Mouse (Mus musculus): ENCODE data around the gene Ociad2. TPM values are rescaled to one million over a fixed set of nuclear protein-coding genes. Genes with fewer than 3 reads are reported as not detected.

Gene Ociad2
- total and polyA plus RNA-seq, 3 experiments = 1.6 to 10.5 (median 9.0) TPM

- intact Hi-C loops (cut with DNase I) = no loop called here
- no peak for DNase-seq
- no peak overlapping the region for H3K9ac ChIP-seq (ENCODE audit: low read depth, low read length)
- TF ChIP-seq CTCF (IDR thresholded peaks at IDR 0.05) (no peak), POLR2A (IDR thresholded peaks at IDR 0.05; ENCODE audit: insufficient read depth, low read depth, low read length) (no peak), EP300 (IDR thresholded peaks at IDR 0.05; ENCODE audit: insufficient read depth, low read depth, low read length) (no peak)
- WGBS = 42% methylated on average over 10 of the region's 10 CpGs
- H3K4me3 ChIP-seq = peak overlapping the region; percentile 8; the same call in 1 of the 2 replicates
- H3K79me2 ChIP-seq (replicated peaks; ENCODE audit: control insufficient read depth, insufficient read depth, low read length) = no peaks in the 10 kb centered on the region
- peak overlapping the region; percentile 56 for H3K27ac ChIP-seq
- H3K27me3 ChIP-seq (ENCODE audit: control insufficient read depth, insufficient read depth, low read length) = no peaks in the 10 kb centered on the region
- H3K36me3 ChIP-seq (ENCODE audit: control insufficient read depth, insufficient read depth, low read length) = peaks cover 2% of the 10 kb centered on the region
- peaks cover 8% of the 10 kb centered on the region for H3K4me1 ChIP-seq (ENCODE audit: control insufficient read depth, insufficient read depth, low read length)
Measured at GRCm38 (mm10) chr5:73279190-73279589, 61.6 kb downstream of the Ociad2 start.

GRCm38 (mm10) chr5:73274941-73275340 is 65.9 kb downstream of the Ociad2 start:
- H3K27ac ChIP-seq = no peak overlapping the region
- peaks cover 2% of the 10 kb centered on the region for H3K36me3 ChIP-seq (ENCODE audit: control insufficient read depth, insufficient read depth, low read length)
- TF ChIP-seq CTCF (IDR thresholded peaks at IDR 0.05) = no peak
- no peak for TF ChIP-seq POLR2A (IDR thresholded peaks at IDR 0.05; ENCODE audit: insufficient read depth, low read depth, low read length)
- no peak for TF ChIP-seq EP300 (IDR thresholded peaks at IDR 0.05; ENCODE audit: insufficient read depth, low read depth, low read length)
- no peaks in the 10 kb centered on the region for H3K27me3 ChIP-seq (ENCODE audit: control insufficient read depth, insufficient read depth, low read length)
- H3K79me2 ChIP-seq (replicated peaks; ENCODE audit: control insufficient read depth, insufficient read depth, low read length) = no peaks in the 10 kb centered on the region
- peaks cover 11% of the 10 kb centered on the region for H3K4me1 ChIP-seq (ENCODE audit: control insufficient read depth, insufficient read depth, low read length)
- H3K9ac ChIP-seq (ENCODE audit: low read depth, low read length) = no peak overlapping the region
- intact Hi-C loops (cut with DNase I) = no loop called here
- WGBS = 81% methylated on average over 2 of the region's 2 CpGs
- DNase-seq = no peak
- no peak overlapping the region for H3K4me3 ChIP-seq

- peaks cover 7% of the 10 kb centered on the region; the same call in 1 of the 2 replicates for H3K4me1 ChIP-seq (ENCODE audit: control insufficient read depth, insufficient read depth, low read length)
- TF ChIP-seq EP300 (IDR thresholded peaks at IDR 0.05; ENCODE audit: insufficient read depth, low read depth, low read length) (no peak), POLR2A (IDR thresholded peaks at IDR 0.05; ENCODE audit: insufficient read depth, low read depth, low read length) (no peak), CTCF (IDR thresholded peaks at IDR 0.05) (no peak)
- no peaks in the 10 kb centered on the region for H3K27me3 ChIP-seq (ENCODE audit: control insufficient read depth, insufficient read depth, low read length)
- no peak for DNase-seq
- WGBS = 90% methylated on average over 4 of the region's 4 CpGs
- H3K27ac ChIP-seq = no peak overlapping the region
- H3K4me3 ChIP-seq = no peak overlapping the region
- intact Hi-C loops (cut with DNase I) = no loop called here
- H3K36me3 ChIP-seq (ENCODE audit: control insufficient read depth, insufficient read depth, low read length) = no peaks in the 10 kb centered on the region
- H3K79me2 ChIP-seq (replicated peaks; ENCODE audit: control insufficient read depth, insufficient read depth, low read length) = no peaks in the 10 kb centered on the region
- H3K9ac ChIP-seq (ENCODE audit: low read depth, low read length) = no peak overlapping the region
Measured at GRCm38 (mm10) chr5:73273171-73273570, 67.7 kb downstream of the Ociad2 start.

Other genes starting within 250 kb of the Ociad2 start
- gene Fryl, start 84.4 kb downstream of the Ociad2 start, total RNA-seq (2021) = 10 to 100 TPM; 32.9 to 40.7 TPM
- gene Fryl, start 84.4 kb downstream of the Ociad2 start, polyA plus RNA-seq (2012; rRNA removed) = 25.9 and 27.4 TPM in 2 replicates
- gene Ociad1, start 48.2 kb downstream of the Ociad2 start, total RNA-seq (2021) = 100 to 1,000 TPM; 232 to 249 TPM
- gene Ociad1, start 48.2 kb downstream of the Ociad2 start, polyA plus RNA-seq (2012; rRNA removed) = 83.4 and 133 TPM in 2 replicates
- not detected for gene Cwh43, start 65.0 kb upstream of the Ociad2 start, total RNA-seq (2021)
- not detected in 2 replicates for gene Cwh43, start 65.0 kb upstream of the Ociad2 start, polyA plus RNA-seq (2012; rRNA removed)
- 10 to 100 TPM; 17.2 to 17.4 TPM for gene Dcun1d4, start 140.0 kb upstream of the Ociad2 start, total RNA-seq (2021)
- gene Dcun1d4, start 140.0 kb upstream of the Ociad2 start, polyA plus RNA-seq (2012; rRNA removed) = 4.7 and 9.6 TPM in 2 replicates

Data from heart, adult 2 months (tissue).